Mouse (Mus musculus) embryonic facial prominence, embryonic 15.5 days (tissue): ENCODE data around the gene Uspl1. TPM values are rescaled to one million over a fixed set of nuclear protein-coding genes. Genes with fewer than 3 reads are reported as not detected.

Source experiments
- ATAC-seq: fragments of 200-750 bp; cut with Nextera tagmentation; 2 replicates; pipeline ENCODE4 v1.8.0; 2017; ENCODE audit warnings: low read depth, moderate TSS enrichment; ENCODE audit not compliant: insufficient number of reproducible peaks, low FRiP score, low TSS enrichment
- H3K27ac ChIP-seq: fragments of 300-500 bp; sonication (generic); replicated peaks from 2 replicates; pipeline ENCODE4 v1.5.1; 2015; ENCODE audit warnings: mild to moderate bottlenecking, inconsistent platforms
- H3K27me3 ChIP-seq: fragments of 300-500 bp; sonication (generic); 2 replicates; pipeline ENCODE4 v1.6.1; 2015; ENCODE audit warnings: inconsistent platforms
- H3K36me3 ChIP-seq: fragments of 300-500 bp; sonication (generic); 2 replicates; pipeline ENCODE4 v1.6.1; 2015; ENCODE audit warnings: mild to moderate bottlenecking, inconsistent platforms
- H3K4me1 ChIP-seq: fragments of 300-500 bp; sonication (generic); 2 replicates; pipeline ENCODE4 v1.6.1; 2015; ENCODE audit warnings: inconsistent platforms
- H3K4me2 ChIP-seq: fragments of 300-500 bp; sonication (generic); replicated peaks from 2 replicates; pipeline ENCODE4 v1.6.1; 2015; ENCODE audit warnings: mild to moderate bottlenecking, inconsistent platforms
- H3K4me3 ChIP-seq: fragments of 300-500 bp; sonication (generic); replicated peaks from 2 replicates; pipeline ENCODE4 v1.5.1; 2015; ENCODE audit warnings: mild to moderate bottlenecking, inconsistent platforms
- H3K9ac ChIP-seq: fragments of 300-500 bp; sonication (generic); 2 replicates; pipeline ENCODE4 v1.6.1; 2015; ENCODE audit warnings: inconsistent platforms
- H3K9me3 ChIP-seq: fragments of 300-500 bp; sonication (generic); replicated peaks from 2 replicates; pipeline ENCODE4 v1.6.1; 2016; ENCODE audit warnings: inconsistent platforms
- WGBS: fragments of 180-500 bp; shearing (Covaris S2); methylation state at CpG from one replicate; pipeline ENCODE4 v1.1.7; 2015; 5-methylcytosine and 5-hydroxymethylcytosine counted together
- microRNA-seq: library from miRNA; unstranded; fragments of <30 nt; microRNA quantifications from one replicate; pipeline ENCODE4, GENCODE M21; 2016; ENCODE audit warnings: borderline number of aligned reads
- polyA plus RNA-seq: library from polyadenylated mRNA; unstranded; fragments of >200 nt; fragmentation: Nextera tagmentation; extraction: Ambion mirVana; gene quantifications from 2 replicates; pipeline ENCODE4 v1.2.1, GENCODE M21; 2015

Uspl1 gene
- polyA plus RNA-seq, 1 experiment from 2014 or later, result 36.0 TPM

GRCm38 (mm10) chr5:149259093-149259492 is 74.9 kb downstream of the Uspl1 start:
- H3K4me2 ChIP-seq, result peak overlapping the region; percentile 17; the same call in 1 of the 2 replicates
- no peak overlapping the region for H3K4me3 ChIP-seq
- H3K4me1 ChIP-seq, result peaks cover 8% of the 10 kb centered on the region
- 37% methylated on average over 16 of the region's 16 CpGs for WGBS
- H3K36me3 ChIP-seq, result no peaks in the 10 kb centered on the region
- 0 out of 2 replicates have a peak overlapping the region, but pooled peaks have one; percentile 4 for H3K27ac ChIP-seq
- no peaks in the 10 kb centered on the region for H3K27me3 ChIP-seq
- H3K9me3 ChIP-seq, result no peaks in the 10 kb centered on the region
- H3K9ac ChIP-seq, result no peak overlapping the region
- peak; percentile 61; the same call in 1 of the 2 replicates for ATAC-seq

- WGBS, result 78% methylated on average over 7 of the region's 7 CpGs
- ATAC-seq, result no peak
- no peak overlapping the region for H3K27ac ChIP-seq
Measured at GRCm38 (mm10) chr5:149261449-149261848, 77.3 kb downstream of the Uspl1 start.

GRCm38 (mm10) chr5:149261866-149262265 is 77.7 kb downstream of the Uspl1 start:
- no peaks in the 10 kb centered on the region for H3K9me3 ChIP-seq
- no peak overlapping the region for H3K4me2 ChIP-seq
- H3K4me1 ChIP-seq, result peaks cover 8% of the 10 kb centered on the region
- H3K9ac ChIP-seq, result no peak overlapping the region
- H3K27ac ChIP-seq, result no peak overlapping the region
- WGBS, result 65% methylated on average over 6 of the region's 6 CpGs
- no peaks in the 10 kb centered on the region for H3K27me3 ChIP-seq
- H3K36me3 ChIP-seq, result no peaks in the 10 kb centered on the region
- no peak for ATAC-seq
- no peak overlapping the region for H3K4me3 ChIP-seq

More at GRCm38 (mm10) chr5:149261449-149261848, 77.3 kb downstream of the Uspl1 start:
- Histone ChIP-seq H3K9me3 (no peaks in the 10 kb centered on the region), H3K9ac (no peak overlapping the region), H3K4me3 (no peak overlapping the region), H3K27me3 (no peaks in the 10 kb centered on the region), H3K4me2 (no peak overlapping the region), H3K36me3 (no peaks in the 10 kb centered on the region), H3K4me1 (peaks cover 8% of the 10 kb centered on the region)

GRCm38 (mm10) chr5:149264405-149264804 is 80.3 kb downstream of the Uspl1 start, which contains the start of gene Alox5ap:
TSS of gene Alox5ap (plus strand) at chr5:149264767.
- WGBS, result 30% methylated on average over 4 of the region's 4 CpGs
- no peak within 1 kb of the TSS for H3K9ac ChIP-seq
- no peak within 1 kb of the TSS for H3K27ac ChIP-seq

GRCm38 (mm10) chr5:149264878-149265279 is 80.7 kb downstream of the Uspl1 start:
- no peaks in the 10 kb centered on the region for H3K9me3 ChIP-seq
- no peaks in the 10 kb centered on the region for H3K4me1 ChIP-seq
- ATAC-seq, result no peak
- no peaks in the 10 kb centered on the region for H3K36me3 ChIP-seq
- no peak overlapping the region for H3K9ac ChIP-seq
- H3K4me3 ChIP-seq, result no peak overlapping the region
- 0 out of 2 replicates have a peak, but pooled peaks cover 3% of the 10 kb centered on the region for H3K27me3 ChIP-seq
- no peak overlapping the region for H3K27ac ChIP-seq
- no peak overlapping the region for H3K4me2 ChIP-seq
- 60% methylated on average over 6 of the region's 6 CpGs for WGBS

More at GRCm38 (mm10) chr5:149264405-149264804, 80.3 kb downstream of the Uspl1 start, which contains the start of gene Alox5ap:
- ATAC-seq, result no peak
- H3K4me3 ChIP-seq, result no peak within 1 kb of the TSS
- peaks cover 1% of the 10 kb centered on the region; the same call in 1 of the 2 replicates for H3K4me1 ChIP-seq
- no peaks in the 10 kb centered on the region for H3K9me3 ChIP-seq
- no peaks in the 10 kb centered on the region for H3K27me3 ChIP-seq
- no peaks in the 10 kb centered on the region for H3K36me3 ChIP-seq
- H3K4me2 ChIP-seq, result no peak within 1 kb of the TSS

Small RNA genes within 50 kb of the gene (microRNA-seq; reads per million reads assigned to microRNA genes)
- gene Gm24105, result not detected

Other genes with a start within 250 kb of the Uspl1 start
- gene Gm42791, start 189.2 kb upstream of the Uspl1 start, polyA plus RNA-seq, result 1.6 and 2.3 TPM in 2 replicates
- 1,034 and 1,068 TPM in 2 replicates for gene Hmgb1, start 139 bp downstream of the Uspl1 start, polyA plus RNA-seq
- gene Alox5ap, start 80.4 kb downstream of the Uspl1 start, polyA plus RNA-seq, result 18.0 and 24.0 TPM in 2 replicates
- 1.8 and 2.2 TPM in 2 replicates for gene Medag, start 227.4 kb downstream of the Uspl1 start, polyA plus RNA-seq